Mouse (Mus musculus): ENCODE results near the gene Med13.
"Not testable (repeated sequence)": the region's sequence is repeated elsewhere in the genome, so short reads cannot be mapped to it uniquely, and the experiment has no call there.

The Med13 gene

DNA sequence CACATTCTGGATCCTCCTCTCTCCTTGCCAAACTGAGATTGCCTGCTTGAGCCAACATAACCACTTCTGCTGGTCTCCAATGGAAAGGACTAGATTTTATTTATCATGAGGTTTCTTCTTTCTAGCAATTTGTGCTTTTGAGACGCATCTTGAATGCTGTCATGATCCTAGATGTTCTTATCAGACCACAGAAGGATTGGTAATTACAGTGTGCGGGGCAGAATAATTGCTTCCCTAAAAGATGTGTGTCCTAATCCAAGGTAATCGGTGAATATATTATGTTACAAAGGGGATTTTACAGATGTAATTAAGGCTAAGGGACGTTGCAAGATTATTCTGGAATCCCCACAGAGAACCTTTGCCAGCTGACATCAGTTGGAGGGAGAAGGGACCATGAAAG lies 21.6 kb upstream of the Med13 start:
- no peak for DNase-seq (ENCODE audit: low spot score)

DNA sequence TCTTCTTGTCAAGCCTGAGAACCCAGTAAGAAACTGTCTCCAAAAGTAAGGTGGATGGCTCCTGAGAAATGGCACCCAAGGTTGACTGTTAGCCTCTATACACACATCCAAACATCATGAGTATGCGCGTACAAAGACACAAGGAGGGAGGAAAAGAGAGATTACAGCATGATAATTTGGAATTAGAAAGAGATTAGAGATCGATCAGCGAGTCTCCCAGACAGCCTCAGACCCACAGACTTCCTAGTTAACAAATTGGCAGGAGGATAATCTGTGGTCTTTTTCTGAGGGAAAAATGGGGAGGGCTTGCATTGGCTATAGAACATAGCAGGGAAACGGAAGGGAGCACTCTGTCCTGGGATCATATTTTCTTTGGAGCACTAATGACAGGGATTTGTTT lies 20.4 kb upstream of the Med13 start:
- no peak for DNase-seq (ENCODE audit: low spot score)

DNA sequence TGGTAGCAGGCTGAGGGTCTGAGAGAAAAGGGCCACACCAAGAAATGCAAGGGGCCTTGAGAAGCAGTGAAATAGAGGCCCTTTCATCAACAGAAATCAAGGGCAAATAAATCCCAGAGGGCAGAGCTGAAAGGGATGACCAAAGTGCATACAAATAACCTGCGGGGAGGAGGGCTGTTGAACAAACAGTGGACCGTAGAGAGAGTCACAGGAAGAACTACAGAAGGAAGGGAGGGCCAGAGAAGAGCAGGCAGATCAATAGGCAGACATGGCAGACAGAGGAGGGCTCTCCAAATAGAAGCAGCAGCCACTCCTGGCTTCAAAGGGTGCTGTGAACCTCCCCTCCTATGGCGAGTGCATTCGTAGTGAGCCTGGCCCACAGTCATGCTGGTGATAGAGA lies 19.3 kb upstream of the Med13 start:
- no peak for DNase-seq (ENCODE audit: low spot score)

DNA sequence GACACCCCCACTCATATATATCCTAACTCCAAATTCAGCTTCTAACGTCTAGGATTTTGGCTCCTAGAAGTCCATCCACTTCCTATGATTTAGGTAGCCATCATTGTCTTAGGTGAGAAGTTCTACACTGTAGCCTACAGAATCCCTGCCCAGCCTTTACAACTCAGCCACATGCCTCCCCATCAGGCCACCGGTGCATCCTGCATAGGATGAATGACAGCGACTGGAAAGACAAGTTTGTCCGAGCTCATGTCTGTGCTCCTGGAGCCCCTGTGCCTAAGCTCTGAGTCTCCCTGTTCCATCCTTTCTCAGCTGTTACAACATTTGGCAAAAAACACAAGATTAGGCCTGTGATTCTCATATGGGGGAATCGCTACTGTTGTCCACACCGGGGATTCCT lies 17.7 kb upstream of the Med13 start:
- no peak for DNase-seq (ENCODE audit: low spot score)

DNA sequence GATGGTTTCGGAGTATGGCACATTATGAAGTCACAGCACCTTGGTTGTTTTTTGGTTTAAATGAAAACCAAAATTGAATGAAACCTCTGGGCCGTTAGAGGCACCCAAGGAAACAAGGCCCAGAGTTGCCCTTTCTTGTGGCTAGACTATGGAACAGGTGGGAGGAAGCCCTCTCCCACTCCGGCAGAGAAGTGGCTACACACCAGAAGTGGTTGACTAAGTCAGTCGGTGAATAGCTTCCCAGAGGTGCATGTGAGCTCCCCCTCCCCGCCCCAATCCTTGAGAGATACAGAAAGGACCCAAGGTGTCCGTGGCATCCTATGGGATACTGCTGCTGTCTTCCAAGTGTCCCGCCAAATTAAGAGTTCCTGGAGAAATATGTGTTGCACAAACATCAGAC lies 13.9 kb upstream of the Med13 start:
- no peak for DNase-seq (ENCODE audit: low spot score)

DNA sequence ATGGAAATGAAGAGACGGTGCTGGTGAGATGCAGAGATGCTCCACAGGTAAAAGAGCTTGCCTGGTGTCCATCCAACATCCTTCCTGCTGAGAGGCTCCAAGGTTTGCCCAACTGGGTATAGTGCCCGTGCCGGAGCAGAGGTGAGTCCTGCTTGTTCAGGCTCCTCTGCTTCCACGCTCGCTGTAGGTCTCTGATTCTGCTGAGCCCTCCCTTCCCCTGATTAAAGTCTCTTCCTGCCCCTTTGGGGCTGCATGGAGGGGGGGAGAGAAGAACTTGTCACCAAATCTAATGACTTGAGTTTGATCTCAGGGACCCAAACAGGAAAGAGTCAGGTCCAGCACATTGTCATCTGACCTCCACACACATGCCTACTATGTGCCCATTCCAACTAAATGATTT lies 12.5 kb upstream of the Med13 start:
- DNase-seq (ENCODE audit: low spot score) = no peak

DNA sequence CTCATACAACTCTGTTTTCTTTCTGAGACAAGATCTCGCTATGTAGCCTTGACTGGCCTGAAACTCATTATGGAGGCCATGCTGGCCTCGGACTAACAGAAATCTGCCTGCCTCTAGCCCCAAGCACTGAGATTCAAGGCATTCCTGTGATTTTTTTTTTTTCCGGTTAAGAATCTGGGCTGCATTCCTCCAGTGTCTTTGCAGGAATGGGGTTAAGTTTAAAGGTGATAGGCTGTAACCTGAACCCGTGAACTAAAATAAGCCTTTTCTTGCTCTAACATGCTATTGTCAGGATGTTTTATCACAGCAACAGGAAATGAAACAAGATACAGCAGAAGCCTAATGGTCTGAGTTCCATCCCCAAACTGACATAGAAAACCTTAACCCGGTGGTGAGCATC lies 11.6 kb upstream of the Med13 start:
- DNase-seq (ENCODE audit: low spot score) = no peak

DNA sequence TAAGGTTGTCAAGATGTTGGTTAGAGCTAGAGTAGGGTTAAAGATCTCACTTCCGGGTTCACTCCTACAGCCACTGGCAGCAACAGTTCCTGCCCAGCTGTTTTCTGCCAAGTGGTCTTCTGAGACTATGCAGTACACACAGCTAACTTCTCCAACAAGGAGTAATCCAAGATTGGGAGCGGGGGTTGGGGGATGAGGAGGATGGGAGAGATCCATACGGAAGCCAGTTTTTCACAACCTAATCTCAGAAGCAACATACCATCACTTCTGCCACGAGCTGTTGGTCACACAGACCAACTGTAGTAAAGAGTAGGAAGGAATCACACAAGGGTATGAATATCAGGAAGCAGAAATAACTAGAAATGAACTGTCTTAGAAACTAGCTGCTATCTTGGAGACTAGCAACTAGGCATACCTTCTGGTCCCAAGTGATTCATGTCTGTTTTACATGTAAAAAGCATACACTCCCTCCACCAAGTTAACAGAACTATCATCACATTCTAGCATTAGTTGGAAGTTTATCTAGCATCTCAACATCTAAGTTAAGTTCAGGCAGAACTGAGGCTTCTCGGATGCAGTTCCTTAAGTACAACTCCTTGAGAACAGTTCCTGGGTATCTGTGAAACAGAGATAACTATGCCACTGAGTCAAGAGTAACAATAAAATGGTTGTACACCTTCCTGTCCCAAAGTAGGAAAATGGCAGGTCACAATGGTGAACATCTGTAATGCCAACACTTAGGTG lies 7.5 kb upstream of the Med13 start:
- no peak for DNase-seq (ENCODE audit: low spot score)

DNA sequence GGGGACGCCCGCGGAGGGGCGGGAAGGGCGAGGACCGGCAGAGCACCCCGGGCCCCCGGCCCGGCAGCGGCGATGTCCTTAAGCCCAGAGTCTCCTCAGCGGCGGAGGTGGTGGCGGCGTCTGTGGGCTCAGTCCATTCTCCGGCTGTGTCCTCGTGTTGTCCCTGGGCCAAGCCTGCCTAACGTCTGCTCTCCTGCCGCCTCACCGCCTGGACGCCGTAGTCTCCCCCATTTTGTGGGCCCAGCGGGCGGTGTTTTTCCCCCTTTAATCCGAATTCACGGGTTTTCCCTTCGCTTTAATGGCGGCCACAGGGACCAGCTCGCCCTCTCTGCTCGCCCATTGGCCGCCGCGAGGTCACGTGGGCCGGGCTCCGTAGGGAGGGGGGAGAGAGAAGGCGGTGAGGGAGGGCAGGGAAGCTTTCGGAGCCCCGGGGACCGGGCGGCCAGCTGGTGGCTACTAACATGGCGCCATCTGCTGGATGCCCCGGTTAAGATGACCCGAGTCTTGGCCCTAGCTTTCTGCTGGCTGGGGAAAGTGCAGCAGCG lies 654 bp upstream of the Med13 start:
- DNase-seq (ENCODE audit: low spot score) = peak; percentile 97

DNA sequence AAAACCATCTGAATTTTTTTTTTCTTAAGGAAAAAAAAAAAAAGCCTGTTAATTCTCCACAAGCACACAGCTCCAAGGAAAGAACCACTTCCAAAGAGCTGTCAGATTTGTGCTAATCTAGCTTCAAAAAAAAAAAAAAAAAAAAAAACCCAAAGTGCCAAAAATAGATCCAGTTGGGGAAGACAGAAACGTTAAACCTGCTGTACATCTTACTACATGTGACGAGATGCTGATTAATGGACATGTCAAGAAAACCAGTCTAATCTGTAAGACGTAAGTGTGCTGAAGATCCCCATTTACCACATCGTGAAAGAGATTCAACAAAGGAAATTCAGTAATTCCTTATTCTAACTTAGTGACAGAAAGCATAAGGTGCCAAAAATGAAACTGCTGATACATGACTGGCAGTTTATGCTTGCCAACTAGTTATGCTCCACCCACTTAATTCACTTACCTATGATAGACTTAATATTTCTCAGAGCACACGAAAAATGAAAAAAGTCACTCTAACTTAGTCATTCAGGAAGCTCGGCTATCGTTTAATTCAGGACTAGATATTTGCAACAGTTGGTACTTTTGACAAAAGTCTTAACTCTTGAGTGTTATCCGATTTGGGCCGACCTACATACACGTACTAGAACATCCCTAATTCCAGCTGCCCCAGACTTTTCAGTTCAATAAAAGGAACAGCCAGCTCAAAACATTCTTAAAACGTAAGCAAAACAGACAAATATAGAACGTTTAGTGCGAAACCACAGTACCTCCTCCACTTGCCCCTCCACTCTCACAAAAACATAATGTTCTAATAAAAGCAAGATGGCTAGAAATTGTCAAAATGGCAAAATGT lies 1.2 kb downstream of the Med13 start:
- DNase-seq (ENCODE audit: low spot score) = peak; percentile 70

DNA sequence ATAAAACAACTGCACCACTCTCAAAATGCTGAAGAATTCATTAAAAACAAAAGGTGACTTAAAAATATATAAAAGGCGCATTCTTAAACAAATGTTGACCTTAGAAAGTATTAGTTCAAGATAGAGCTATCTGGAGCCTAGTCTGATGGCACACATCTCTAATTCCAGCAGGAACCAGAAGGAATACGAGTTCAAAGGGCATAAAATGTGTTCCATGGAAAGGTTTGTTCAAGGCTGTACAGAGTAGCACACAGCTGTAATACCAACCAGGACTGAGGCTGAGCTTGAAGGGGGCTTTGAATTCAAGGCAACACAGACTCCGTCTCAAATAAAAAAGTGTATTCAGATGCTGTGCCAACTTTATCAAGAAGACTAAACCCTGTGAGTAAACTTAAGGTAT lies 3.8 kb downstream of the Med13 start:
- no peak for DNase-seq (ENCODE audit: low spot score)

DNA sequence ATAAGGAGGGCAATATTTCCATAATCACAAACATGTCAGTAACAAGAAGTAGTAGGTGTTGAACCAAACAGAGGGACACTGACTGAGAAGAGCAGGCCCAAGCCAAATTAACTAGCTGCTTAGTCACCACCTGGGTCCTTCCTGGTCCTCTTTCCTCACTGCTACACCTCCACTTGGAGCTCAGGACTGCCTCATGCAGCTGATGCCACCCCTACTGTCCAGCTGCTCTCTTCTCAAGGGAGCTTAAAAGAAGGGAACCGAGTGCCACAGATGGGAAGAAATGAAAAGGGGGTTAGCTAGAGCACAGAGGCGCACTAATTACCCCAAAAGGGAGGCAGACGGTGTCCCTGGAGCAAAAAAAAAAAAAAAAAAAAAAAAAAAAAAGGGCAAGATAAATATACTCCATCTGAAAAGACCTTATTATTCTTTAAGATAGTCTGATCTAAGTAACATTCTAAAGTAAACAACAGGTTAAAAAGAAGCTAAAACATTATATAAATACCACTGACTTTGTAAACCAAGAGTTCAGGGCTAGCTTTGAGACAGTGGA lies 5.6 kb downstream of the Med13 start:
- no peak for DNase-seq (ENCODE audit: low spot score)

DNA sequence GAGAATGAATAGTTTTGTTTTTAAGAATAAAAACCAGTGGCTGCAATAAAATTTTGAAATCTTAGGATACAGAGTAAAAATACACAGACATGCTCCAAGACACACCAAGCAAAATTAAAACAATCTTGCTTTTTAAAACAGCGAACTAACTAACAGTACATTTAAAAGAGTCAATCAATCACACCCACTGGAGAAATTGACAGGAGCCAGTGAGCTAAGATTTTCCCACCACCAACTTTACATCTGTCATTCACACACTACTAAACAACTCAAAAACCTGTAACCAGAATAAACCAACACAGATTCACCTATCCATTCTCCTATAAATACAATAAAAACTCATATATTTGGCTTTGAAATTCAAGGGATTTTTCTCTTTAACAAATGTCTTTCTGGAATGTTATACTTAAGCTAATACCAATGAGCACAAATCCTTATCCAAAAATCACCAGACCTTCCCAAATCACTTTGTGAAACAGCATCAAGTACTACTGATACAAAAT lies 6.7 kb downstream of the Med13 start:
- no peak for DNase-seq (ENCODE audit: low spot score)

DNA sequence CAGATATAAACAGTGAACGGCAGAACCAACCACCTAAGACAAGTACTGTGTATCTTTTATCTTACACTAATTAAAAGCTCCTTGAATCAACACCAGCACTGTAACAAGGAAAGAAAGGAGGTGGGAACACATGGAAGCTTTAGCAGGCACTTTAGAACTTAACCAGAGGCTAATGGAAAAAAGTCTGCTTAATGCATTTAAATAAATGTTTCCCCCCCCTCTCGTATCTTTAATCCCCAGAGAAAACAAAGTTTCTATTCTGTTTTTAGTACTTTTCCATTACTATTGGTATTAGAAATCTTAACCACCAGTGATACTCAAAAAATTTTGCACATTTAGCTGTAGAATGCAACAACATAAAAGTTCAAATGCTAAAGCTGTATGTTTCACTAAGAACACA lies 8.1 kb downstream of the Med13 start:
- no peak for DNase-seq (ENCODE audit: low spot score)

DNA sequence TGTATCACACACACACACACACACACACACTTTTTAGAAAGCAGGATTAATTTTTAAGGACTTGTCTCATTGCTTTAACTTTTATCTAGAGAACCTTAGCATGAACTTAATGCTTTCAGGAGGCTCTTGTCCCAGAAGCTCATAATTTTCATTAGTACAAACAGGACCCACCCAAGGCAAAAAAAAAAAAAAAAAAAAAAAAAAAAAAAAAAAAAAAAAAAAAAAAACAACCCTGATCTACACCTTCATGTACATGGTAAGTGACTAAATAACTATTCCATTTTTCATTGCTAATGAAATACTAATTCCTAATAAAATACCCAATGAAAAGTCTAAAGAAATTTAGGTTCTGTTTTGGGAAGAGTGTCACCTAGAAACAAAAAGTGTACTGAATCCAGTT lies 8.5 kb downstream of the Med13 start:
- DNase-seq (ENCODE audit: low spot score) = no peak

DNA sequence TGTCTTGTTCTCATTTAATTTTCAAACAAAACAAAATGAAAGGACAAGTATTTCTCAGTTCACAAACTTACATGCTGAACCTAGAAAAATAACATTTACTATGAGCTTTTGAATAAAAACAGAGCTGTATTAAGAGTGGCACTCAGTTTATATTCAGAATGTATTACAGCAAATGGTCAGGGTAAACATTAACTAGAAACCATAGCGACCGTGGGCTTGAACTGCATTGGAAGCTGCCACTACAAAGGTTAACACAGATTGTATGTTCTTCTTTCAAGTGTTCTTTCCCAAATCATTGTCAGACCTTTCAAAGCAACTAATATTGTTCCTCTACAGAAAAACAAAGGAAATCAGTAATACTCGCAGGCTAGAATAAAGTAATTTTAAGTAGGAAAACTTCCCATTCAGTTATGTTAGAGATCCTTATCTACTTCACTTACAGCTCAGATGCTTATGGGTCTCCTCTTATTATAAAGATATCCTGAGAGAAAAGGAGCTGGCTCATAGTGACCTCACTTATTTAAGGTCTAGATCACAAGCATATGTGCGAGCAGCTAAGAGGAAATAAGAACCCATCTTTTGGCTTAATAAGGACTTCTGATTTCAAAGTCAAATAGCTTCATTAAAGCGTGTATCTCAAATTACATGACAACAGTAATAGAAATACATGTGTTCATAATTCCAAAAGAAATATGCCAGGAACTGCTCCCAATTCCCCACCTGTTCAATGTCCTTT lies 9.8 kb downstream of the Med13 start:
- no peak for DNase-seq (ENCODE audit: low spot score)

DNA sequence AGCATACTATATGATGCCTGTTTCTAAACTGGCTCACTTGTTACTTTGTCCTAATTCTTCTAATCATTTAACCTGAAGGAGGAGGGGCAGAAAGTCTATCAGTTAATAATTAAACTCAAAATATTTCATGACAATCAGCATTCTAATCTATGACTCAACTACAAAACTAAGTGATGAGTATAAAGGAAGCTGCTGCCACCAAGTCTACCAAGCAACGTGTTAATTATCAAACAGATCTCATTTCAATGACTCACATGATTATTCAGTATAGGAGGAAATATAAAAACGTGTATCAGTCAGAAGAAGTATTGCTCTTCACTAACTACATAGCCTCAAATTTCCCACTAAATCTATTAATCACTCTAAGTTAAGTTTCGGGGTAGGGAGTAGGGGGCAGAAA lies 10.9 kb downstream of the Med13 start:
- no peak for DNase-seq (ENCODE audit: low spot score)

DNA sequence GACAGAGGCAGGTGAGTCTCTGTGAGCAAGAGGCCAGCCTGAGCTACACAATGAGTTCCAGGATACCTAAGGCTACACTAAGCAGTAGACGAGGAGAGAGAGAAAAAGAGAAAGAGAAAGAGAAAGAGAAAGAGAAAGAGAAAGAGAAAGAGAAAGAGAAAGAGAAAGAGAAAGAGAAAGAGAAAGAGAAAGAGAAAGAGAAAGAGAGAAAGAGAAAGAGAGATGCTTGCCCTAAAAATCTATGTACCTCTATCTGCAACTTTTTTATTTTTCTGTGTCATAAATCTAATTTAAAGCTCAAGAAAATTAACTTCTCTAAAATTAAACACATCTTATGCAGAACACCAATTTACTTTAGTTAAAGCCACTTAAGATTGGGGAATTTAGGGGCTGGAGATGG lies 12.5 kb downstream of the Med13 start:
- DNase-seq (ENCODE audit: low spot score) = not testable (repeated sequence)

DNA sequence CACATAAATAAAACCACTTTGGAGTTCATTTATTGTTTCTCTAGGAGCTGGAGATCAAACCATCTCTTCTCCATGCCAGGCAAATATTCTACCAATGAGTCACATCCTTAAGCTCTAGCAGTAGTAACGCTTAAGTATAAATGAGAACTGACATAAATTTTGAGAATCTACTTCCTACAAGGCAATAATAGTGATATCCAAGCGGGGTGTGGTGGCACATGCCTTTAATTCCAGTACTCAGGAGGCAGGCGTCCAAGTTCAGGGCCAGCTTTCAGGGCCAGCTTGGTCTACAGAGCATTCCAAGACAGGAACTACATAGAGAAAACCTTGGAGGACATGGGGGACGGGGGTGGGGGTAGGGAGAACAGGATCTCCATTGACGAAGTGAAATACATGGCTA lies 33.2 kb downstream of the Med13 start:
- DNase-seq (ENCODE audit: low spot score) = peak; percentile 9

DNA sequence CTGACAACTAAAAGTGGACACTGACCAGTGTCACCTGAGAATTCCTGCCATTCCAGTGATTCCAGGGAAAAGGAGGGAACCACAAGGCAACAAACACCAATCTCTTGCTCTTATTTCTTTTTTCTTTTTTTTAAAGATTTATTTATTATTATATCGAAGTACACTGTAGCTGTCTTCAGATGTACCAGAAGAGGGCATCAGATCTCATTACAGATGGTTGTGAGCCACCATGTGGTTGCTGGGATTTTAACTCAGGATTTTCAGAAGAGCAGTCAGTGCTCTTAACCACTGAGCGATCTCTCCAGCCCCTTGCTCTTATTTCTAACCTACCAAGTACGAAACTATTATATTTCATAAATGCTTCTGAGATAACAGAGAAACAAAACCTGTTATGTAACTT lies 42.4 kb downstream of the Med13 start:
- DNase-seq (ENCODE audit: low spot score) = not testable (repeated sequence)

DNA sequence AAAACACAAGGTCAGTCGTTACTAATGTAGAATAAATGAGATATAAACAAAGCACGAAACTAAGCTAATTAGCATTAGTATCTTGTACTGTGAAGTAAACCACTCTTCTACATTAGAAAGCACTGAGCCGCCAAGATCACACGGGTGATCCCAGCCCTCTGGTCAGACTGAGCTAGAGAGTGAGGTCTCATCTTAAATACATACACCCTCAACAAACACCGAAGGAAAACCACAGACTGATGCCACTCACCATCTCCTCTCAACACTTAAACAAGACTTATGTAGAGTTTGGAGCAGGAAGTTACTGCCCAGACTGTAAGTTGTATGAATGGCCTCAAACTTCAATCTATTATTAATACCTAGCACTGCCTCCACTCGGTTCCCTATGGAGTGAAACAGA lies 47.1 kb downstream of the Med13 start:
- DNase-seq (ENCODE audit: low spot score) = no peak

DNA sequence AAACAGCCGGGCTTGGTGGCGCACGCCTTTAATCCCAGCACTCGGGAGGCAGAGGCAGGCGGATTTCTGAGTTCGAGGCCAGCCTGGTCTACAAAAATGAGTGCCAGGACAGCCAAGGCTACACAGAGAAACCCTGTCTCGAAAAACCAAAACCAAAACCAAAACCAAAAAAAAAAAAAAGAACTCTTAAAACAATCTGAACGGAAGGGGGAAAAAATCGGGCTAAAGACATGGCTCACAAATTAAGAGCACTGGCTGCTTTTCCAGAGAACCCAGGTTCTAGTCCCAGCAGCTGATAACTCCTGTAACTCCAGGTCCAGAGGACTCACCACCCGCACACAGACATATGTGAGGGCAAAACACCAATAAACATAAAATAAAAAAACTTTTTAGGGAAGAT lies 65.2 kb downstream of the Med13 start:
- not testable (repeated sequence) for DNase-seq (ENCODE audit: low spot score)
